Mouse (Mus musculus): ENCODE data around the gene Ifi209. TPM values are rescaled to one million over a fixed set of nuclear protein-coding genes. Genes with fewer than 3 reads are reported as not detected.
"Not testable (repeated sequence)": the region's sequence is repeated elsewhere in the genome, so short reads cannot be mapped to it uniquely, and the experiment has no call there.

Gene Ifi209
- 0.12 TPM in 1 of 2 replicates, not detected in the other for polyA plus RNA-seq (2014; fragmentation: Nextera tagmentation; extraction: Ambion mirVana)

GRCm38 (mm10) chr1:173630622-173631021, at the start of gene Ifi209:
Gene Ifi209, plus strand, starts transcription at chr1:173630917.
- ATAC-seq (replicated peaks; ENCODE audit: low FRiP score); H3K9ac ChIP-seq (ENCODE audit: low read length); DNase-seq (ENCODE audit: low spot score); H3K4me1 ChIP-seq (replicated peaks; ENCODE audit: control insufficient read depth, insufficient read depth, low read length); H3K27ac ChIP-seq (ENCODE audit: low read depth, low read length); H3K9me3 ChIP-seq (ENCODE audit: control insufficient read depth, low read length); H3K4me2 ChIP-seq (ENCODE audit: low read depth, low read length, severe bottlenecking); H3K4me3 ChIP-seq (ENCODE audit: low read depth, low read length); H3K27me3 ChIP-seq (ENCODE audit: control insufficient read depth, insufficient read depth, low read length); H3K36me3 ChIP-seq (ENCODE audit: control insufficient read depth, insufficient read depth, low read length): not testable (repeated sequence)
- 87% methylated on average over 2 of the region's 2 CpGs for WGBS

- H3K27ac ChIP-seq (ENCODE audit: low read depth, low read length); H3K4me3 ChIP-seq (ENCODE audit: low read depth, low read length); H3K9ac ChIP-seq (ENCODE audit: low read length); H3K4me1 ChIP-seq (replicated peaks; ENCODE audit: control insufficient read depth, insufficient read depth, low read length); H3K36me3 ChIP-seq (ENCODE audit: control insufficient read depth, insufficient read depth, low read length); ATAC-seq (replicated peaks; ENCODE audit: low FRiP score); H3K9me3 ChIP-seq (ENCODE audit: control insufficient read depth, low read length); H3K4me2 ChIP-seq (ENCODE audit: low read depth, low read length, severe bottlenecking); DNase-seq (ENCODE audit: low spot score); H3K27me3 ChIP-seq (ENCODE audit: control insufficient read depth, insufficient read depth, low read length): not testable (repeated sequence)
- 86% methylated on average over 2 of the region's 2 CpGs for WGBS
These were observed 41.0 kb upstream of the Ifi209 start for GRCm38 (mm10) chr1:173589698-173590097.

GRCm38 (mm10) chr1:173598838-173599494, 31.8 kb upstream of the Ifi209 start, which contains the start of gene Ifi213:
Gene Ifi213, minus strand, starts transcription at chr1:173599274.
- WGBS = 71% methylated on average over 3 of the region's 3 CpGs
- DNase-seq (ENCODE audit: low spot score); ATAC-seq (replicated peaks; ENCODE audit: low FRiP score); H3K4me1 ChIP-seq (replicated peaks; ENCODE audit: control insufficient read depth, insufficient read depth, low read length); H3K4me2 ChIP-seq (ENCODE audit: low read depth, low read length, severe bottlenecking); H3K27me3 ChIP-seq (ENCODE audit: control insufficient read depth, insufficient read depth, low read length); H3K27ac ChIP-seq (ENCODE audit: low read depth, low read length); H3K36me3 ChIP-seq (ENCODE audit: control insufficient read depth, insufficient read depth, low read length); H3K9me3 ChIP-seq (ENCODE audit: control insufficient read depth, low read length); H3K4me3 ChIP-seq (ENCODE audit: low read depth, low read length); H3K9ac ChIP-seq (ENCODE audit: low read length): not testable (repeated sequence)

GRCm38 (mm10) chr1:173610291-173610690, 20.4 kb upstream of the Ifi209 start:
- not testable (repeated sequence) for H3K4me2 ChIP-seq (ENCODE audit: low read depth, low read length, severe bottlenecking); H3K4me1 ChIP-seq (replicated peaks; ENCODE audit: control insufficient read depth, insufficient read depth, low read length); DNase-seq (ENCODE audit: low spot score); H3K27ac ChIP-seq (ENCODE audit: low read depth, low read length); H3K4me3 ChIP-seq (ENCODE audit: low read depth, low read length); H3K36me3 ChIP-seq (ENCODE audit: control insufficient read depth, insufficient read depth, low read length); H3K27me3 ChIP-seq (ENCODE audit: control insufficient read depth, insufficient read depth, low read length); H3K9me3 ChIP-seq (ENCODE audit: control insufficient read depth, low read length); H3K9ac ChIP-seq (ENCODE audit: low read length); ATAC-seq (replicated peaks; ENCODE audit: low FRiP score)
- WGBS = 74% methylated on average over 3 of the region's 3 CpGs

GRCm38 (mm10) chr1:173622216-173622615, 8.5 kb upstream of the Ifi209 start:
- WGBS = 76% methylated on average over 2 of the region's 2 CpGs

GRCm38 (mm10) chr1:173624052-173624451, 6.7 kb upstream of the Ifi209 start:
- no peak overlapping the region for H3K4me2 ChIP-seq (ENCODE audit: low read depth, low read length, severe bottlenecking)
- H3K27me3 ChIP-seq (ENCODE audit: control insufficient read depth, insufficient read depth, low read length) = no peaks in the 10 kb centered on the region
- ATAC-seq (replicated peaks; ENCODE audit: low FRiP score) = no peak
- no peaks in the 10 kb centered on the region for H3K36me3 ChIP-seq (ENCODE audit: control insufficient read depth, insufficient read depth, low read length)
- H3K4me3 ChIP-seq (ENCODE audit: low read depth, low read length) = no peak overlapping the region
- H3K9me3 ChIP-seq (ENCODE audit: control insufficient read depth, low read length) = no peaks in the 10 kb centered on the region
- WGBS = 92% methylated on average over 2 of the region's 2 CpGs
- no peaks in the 10 kb centered on the region for H3K4me1 ChIP-seq (replicated peaks; ENCODE audit: control insufficient read depth, insufficient read depth, low read length)
- DNase-seq (ENCODE audit: low spot score) = no peak
- no peak overlapping the region for H3K27ac ChIP-seq (ENCODE audit: low read depth, low read length)
- H3K9ac ChIP-seq (ENCODE audit: low read length) = no peak overlapping the region

More at GRCm38 (mm10) chr1:173622216-173622615, 8.5 kb upstream of the Ifi209 start:
- not testable (repeated sequence) for H3K27me3 ChIP-seq (ENCODE audit: control insufficient read depth, insufficient read depth, low read length); H3K9ac ChIP-seq (ENCODE audit: low read length); H3K27ac ChIP-seq (ENCODE audit: low read depth, low read length); H3K9me3 ChIP-seq (ENCODE audit: control insufficient read depth, low read length); DNase-seq (ENCODE audit: low spot score); H3K36me3 ChIP-seq (ENCODE audit: control insufficient read depth, insufficient read depth, low read length); H3K4me3 ChIP-seq (ENCODE audit: low read depth, low read length); ATAC-seq (replicated peaks; ENCODE audit: low FRiP score); H3K4me1 ChIP-seq (replicated peaks; ENCODE audit: control insufficient read depth, insufficient read depth, low read length); H3K4me2 ChIP-seq (ENCODE audit: low read depth, low read length, severe bottlenecking)

- Histone ChIP-seq H3K4me1 (replicated peaks; ENCODE audit: control insufficient read depth, insufficient read depth, low read length) (no peaks in the 10 kb centered on the region), H3K9ac (ENCODE audit: low read length) (no peak overlapping the region), H3K36me3 (ENCODE audit: control insufficient read depth, insufficient read depth, low read length) (no peaks in the 10 kb centered on the region), H3K27ac (ENCODE audit: low read depth, low read length) (no peak overlapping the region), H3K4me2 (ENCODE audit: low read depth, low read length, severe bottlenecking) (no peak overlapping the region), H3K9me3 (ENCODE audit: control insufficient read depth, low read length) (no peaks in the 10 kb centered on the region), H3K4me3 (ENCODE audit: low read depth, low read length) (no peak overlapping the region), H3K27me3 (ENCODE audit: control insufficient read depth, insufficient read depth, low read length) (no peaks in the 10 kb centered on the region)
- 88% methylated on average over 2 of the region's 2 CpGs for WGBS
- no peak for DNase-seq (ENCODE audit: low spot score)
- no peak for ATAC-seq (replicated peaks; ENCODE audit: low FRiP score)
These were observed 4.0 kb upstream of the Ifi209 start for GRCm38 (mm10) chr1:173626686-173627085.

- 91% methylated on average over 5 of the region's 5 CpGs for WGBS
- DNase-seq (ENCODE audit: low spot score) (no peak), ATAC-seq (replicated peaks; ENCODE audit: low FRiP score) (no peak)
- Histone ChIP-seq H3K27me3 (ENCODE audit: control insufficient read depth, insufficient read depth, low read length) (no peaks in the 10 kb centered on the region), H3K27ac (ENCODE audit: low read depth, low read length) (no peak overlapping the region), H3K4me1 (replicated peaks; ENCODE audit: control insufficient read depth, insufficient read depth, low read length) (no peaks in the 10 kb centered on the region), H3K36me3 (ENCODE audit: control insufficient read depth, insufficient read depth, low read length) (no peaks in the 10 kb centered on the region), H3K9ac (ENCODE audit: low read length) (no peak overlapping the region), H3K4me2 (ENCODE audit: low read depth, low read length, severe bottlenecking) (no peak overlapping the region), H3K4me3 (ENCODE audit: low read depth, low read length) (no peak overlapping the region), H3K9me3 (ENCODE audit: control insufficient read depth, low read length) (no peaks in the 10 kb centered on the region)
These were observed 3.4 kb downstream of the Ifi209 start for GRCm38 (mm10) chr1:173633969-173634645.
